Mouse (Mus musculus): ENCODE measurements around the gene Eps8l3. TPM values are rescaled to one million over a fixed set of nuclear protein-coding genes. Genes with fewer than 3 reads are reported as not detected.

Eps8l3 gene
- polyA plus RNA-seq, 2 experiments = 0.02 TPM; not detected in 1

GRCm38 (mm10) chr3:107839855-107840254 is 37.2 kb upstream of the Eps8l3 start:
- TF ChIP-seq EP300 (IDR thresholded peaks at IDR 0.05; ENCODE audit: low read depth) = no peak
- TF ChIP-seq CTCF (IDR thresholded peaks at IDR 0.05; ENCODE audit: low read depth) = no peak
- no peak overlapping the region for H3K4me3 ChIP-seq (ENCODE audit: insufficient read depth in 1 of 2, low read depth in 2 of 2, low read length in 2 of 2)
- no peak for DNase-seq (ENCODE audit: low read depth in 3 of 3, low spot score in 3 of 3)
- 70% methylated on average over 5 of the region's 5 CpGs for WGBS (ENCODE audit: insufficient replicate concordance)
- ATAC-seq (ENCODE audit: insufficient read depth) = no peak
- no peaks in the 10 kb centered on the region for H3K9me3 ChIP-seq (ENCODE audit: control insufficient read depth, low read length)
- H3K36me3 ChIP-seq (replicated peaks; ENCODE audit: control insufficient read depth, insufficient read depth, low read depth) = no peaks in the 10 kb centered on the region
- no peaks in the 10 kb centered on the region for H3K27me3 ChIP-seq (ENCODE audit: control insufficient read depth, insufficient read depth, low read length)
- no peak overlapping the region for H3K4me2 ChIP-seq (ENCODE audit: low read depth)
- no peak overlapping the region for H3K9ac ChIP-seq (replicated peaks)
- no peak overlapping the region for H3K27ac ChIP-seq
- no peaks in the 10 kb centered on the region for H3K4me1 ChIP-seq (replicated peaks; ENCODE audit: control insufficient read depth in 2 of 2, insufficient read depth in 2 of 2, low read length in 1 of 2)

GRCm38 (mm10) chr3:107840855-107841254 is 36.2 kb upstream of the Eps8l3 start:
- Histone ChIP-seq H3K9me3 (ENCODE audit: control insufficient read depth, low read length) (no peaks in the 10 kb centered on the region), H3K27ac (no peak overlapping the region), H3K27me3 (ENCODE audit: control insufficient read depth, insufficient read depth, low read length) (no peaks in the 10 kb centered on the region), H3K36me3 (replicated peaks; ENCODE audit: control insufficient read depth, insufficient read depth, low read depth) (no peaks in the 10 kb centered on the region), H3K4me1 (replicated peaks; ENCODE audit: control insufficient read depth in 2 of 2, insufficient read depth in 2 of 2, low read length in 1 of 2) (no peaks in the 10 kb centered on the region), H3K4me3 (ENCODE audit: insufficient read depth in 1 of 2, low read depth in 2 of 2, low read length in 2 of 2) (no peak overlapping the region), H3K9ac (replicated peaks) (no peak overlapping the region), H3K4me2 (ENCODE audit: low read depth) (no peak overlapping the region)
- TF ChIP-seq EP300 (IDR thresholded peaks at IDR 0.05; ENCODE audit: low read depth) (no peak), CTCF (IDR thresholded peaks at IDR 0.05; ENCODE audit: low read depth) (no peak)
- WGBS (ENCODE audit: insufficient replicate concordance) = 62% methylated on average over 7 of the region's 7 CpGs
- ATAC-seq (ENCODE audit: insufficient read depth) = no peak
- no peak for DNase-seq (ENCODE audit: low read depth in 3 of 3, low spot score in 3 of 3)

DNA sequence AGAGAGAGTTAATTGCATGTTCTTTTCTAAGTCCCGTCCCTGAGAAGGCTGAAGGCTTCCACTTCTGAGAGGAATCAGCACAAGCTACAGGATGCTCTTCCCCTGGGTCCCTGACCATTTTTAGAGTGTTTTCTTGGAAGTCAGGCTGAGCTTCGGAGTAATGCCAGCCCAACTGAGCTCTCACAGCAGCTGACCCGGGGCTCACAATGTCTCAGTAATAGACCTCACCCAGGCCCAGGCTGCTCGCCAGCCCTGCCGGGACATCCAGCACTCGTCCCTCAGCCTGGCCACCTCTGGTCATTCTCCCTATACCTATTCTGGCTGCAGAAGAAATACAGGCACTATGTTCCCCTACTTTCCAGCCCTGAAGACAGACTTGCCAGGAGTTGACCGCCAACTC is 35.7 kb upstream of the Eps8l3 start:
- H3K9me3 ChIP-seq (ENCODE audit: control insufficient read depth, low read length) = no peaks in the 10 kb centered on the region
- no peak overlapping the region for H3K27ac ChIP-seq
- TF ChIP-seq EP300 (IDR thresholded peaks at IDR 0.05; ENCODE audit: low read depth) (no peak), CTCF (IDR thresholded peaks at IDR 0.05; ENCODE audit: low read depth) (no peak)
- DNase-seq (ENCODE audit: low read depth in 3 of 3, low spot score in 3 of 3) = no peak
- ATAC-seq (ENCODE audit: insufficient read depth) = no peak
- no peak overlapping the region for H3K4me2 ChIP-seq (ENCODE audit: low read depth)
- H3K27me3 ChIP-seq (ENCODE audit: control insufficient read depth, insufficient read depth, low read length) = no peaks in the 10 kb centered on the region
- no peak overlapping the region for H3K9ac ChIP-seq (replicated peaks)
- no peak overlapping the region for H3K4me3 ChIP-seq (ENCODE audit: insufficient read depth in 1 of 2, low read depth in 2 of 2, low read length in 2 of 2)
- 53% methylated on average over 7 of the region's 7 CpGs for WGBS (ENCODE audit: insufficient replicate concordance)
- no peaks in the 10 kb centered on the region for H3K4me1 ChIP-seq (replicated peaks; ENCODE audit: control insufficient read depth in 2 of 2, insufficient read depth in 2 of 2, low read length in 1 of 2)
- H3K36me3 ChIP-seq (replicated peaks; ENCODE audit: control insufficient read depth, insufficient read depth, low read depth) = no peaks in the 10 kb centered on the region

DNA sequence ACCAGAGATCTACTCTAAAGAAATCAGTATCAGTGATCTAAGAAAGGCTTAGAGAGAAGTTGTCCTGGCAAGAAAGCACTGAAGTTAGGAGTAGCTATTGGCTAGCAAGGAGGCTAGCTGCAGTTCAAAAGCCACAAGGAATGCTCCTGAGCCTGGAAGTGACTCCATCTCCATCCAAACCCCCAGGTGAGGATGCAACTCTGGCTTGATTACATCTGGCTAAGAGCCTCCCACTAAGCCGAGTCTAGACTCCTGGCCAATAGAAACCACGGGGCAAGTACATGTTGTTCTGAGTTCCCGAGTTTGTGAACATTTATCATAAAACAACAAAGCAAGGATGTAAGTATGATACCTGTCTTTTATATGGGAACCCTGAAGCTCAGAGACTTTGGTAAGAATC is 33.6 kb upstream of the Eps8l3 start:
- no peak for TF ChIP-seq EP300 (IDR thresholded peaks at IDR 0.05; ENCODE audit: low read depth)
- no peak for TF ChIP-seq CTCF (IDR thresholded peaks at IDR 0.05; ENCODE audit: low read depth)
- H3K27ac ChIP-seq = no peak overlapping the region
- H3K36me3 ChIP-seq (replicated peaks; ENCODE audit: control insufficient read depth, insufficient read depth, low read depth) = no peaks in the 10 kb centered on the region
- ATAC-seq (ENCODE audit: insufficient read depth) (no peak), DNase-seq (ENCODE audit: low read depth in 3 of 3, low spot score in 3 of 3) (no peak)
- H3K4me1 ChIP-seq (replicated peaks; ENCODE audit: control insufficient read depth in 2 of 2, insufficient read depth in 2 of 2, low read length in 1 of 2) = no peaks in the 10 kb centered on the region
- H3K4me2 ChIP-seq (ENCODE audit: low read depth) = no peak overlapping the region
- H3K4me3 ChIP-seq (ENCODE audit: insufficient read depth in 1 of 2, low read depth in 2 of 2, low read length in 2 of 2) = no peak overlapping the region
- H3K9me3 ChIP-seq (ENCODE audit: control insufficient read depth, low read length) = no peaks in the 10 kb centered on the region
- 55% methylated on average over 3 of the region's 3 CpGs for WGBS (ENCODE audit: insufficient replicate concordance)
- no peaks in the 10 kb centered on the region for H3K27me3 ChIP-seq (ENCODE audit: control insufficient read depth, insufficient read depth, low read length)
- H3K9ac ChIP-seq (replicated peaks) = no peak overlapping the region

- no peak for DNase-seq (ENCODE audit: low read depth in 3 of 3, low spot score in 3 of 3)
- TF ChIP-seq EP300 (IDR thresholded peaks at IDR 0.05; ENCODE audit: low read depth) (no peak), CTCF (IDR thresholded peaks at IDR 0.05; ENCODE audit: low read depth) (no peak)
Observed at GRCm38 (mm10) chr3:107844001-107844400, 33.0 kb upstream of the Eps8l3 start.

More at GRCm38 (mm10) chr3:107844001-107844400, 33.0 kb upstream of the Eps8l3 start:
- Histone ChIP-seq H3K27ac (no peak overlapping the region), H3K4me2 (ENCODE audit: low read depth) (no peak overlapping the region), H3K9me3 (ENCODE audit: control insufficient read depth, low read length) (no peaks in the 10 kb centered on the region), H3K4me3 (ENCODE audit: insufficient read depth in 1 of 2, low read depth in 2 of 2, low read length in 2 of 2) (no peak overlapping the region), H3K9ac (replicated peaks) (no peak overlapping the region), H3K4me1 (replicated peaks; ENCODE audit: control insufficient read depth in 2 of 2, insufficient read depth in 2 of 2, low read length in 1 of 2) (no peaks in the 10 kb centered on the region; a peak in 1 of 4 replicates), H3K36me3 (replicated peaks; ENCODE audit: control insufficient read depth, insufficient read depth, low read depth) (no peaks in the 10 kb centered on the region), H3K27me3 (ENCODE audit: control insufficient read depth, insufficient read depth, low read length) (no peaks in the 10 kb centered on the region)
- ATAC-seq (ENCODE audit: insufficient read depth) = no peak
- WGBS (ENCODE audit: insufficient replicate concordance) = 78% methylated on average over 3 of the region's 3 CpGs
